29 mouse cellular contexts compared by ENCODE assay signal in the genomic region with DNA sequence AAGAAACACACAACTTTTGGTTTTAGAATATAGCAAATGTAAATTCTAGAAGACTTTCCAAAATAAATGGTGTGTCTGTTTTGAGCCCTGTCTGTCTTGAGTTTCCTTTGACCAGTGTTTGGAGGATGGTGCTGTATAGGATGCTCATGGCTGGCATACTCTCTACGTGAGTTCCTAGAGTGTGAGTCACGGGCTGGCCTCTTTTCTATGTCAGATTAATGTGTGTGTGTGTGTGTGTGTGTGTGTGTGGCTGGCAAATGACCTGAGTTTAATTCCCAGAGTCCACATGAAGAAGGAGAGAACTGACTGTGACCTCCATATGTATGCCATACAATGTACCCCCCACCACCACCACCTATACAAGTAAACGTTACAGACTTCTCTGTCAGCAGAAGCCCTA. TPM values are rescaled to one million over a fixed set of nuclear protein-coding genes. Genes with fewer than 3 reads are reported as not detected.
"Had no signal": no experiment of that assay in that cellular context is flagged by ENCODE, and none has a peak within 500 bp of the region (broad histone marks: within the 10 kb centered on the region; RNA-seq: fewer than 3 reads in every experiment).

No protein-coding gene starts in this region.

- DNase-seq: cerebellum, adult 9-10 months; cerebellum, adult 9-11 months; cerebellum, postnatal 10 days; cerebellum, postnatal 14 days; cerebellum, postnatal 25 days; cerebellum, postnatal 36 days; embryo, embryonic 11 days; forebrain, postnatal 0 days; gastrocnemius, adult 2 months; gastrocnemius, postnatal 10 days; gastrocnemius, postnatal 14 days; gastrocnemius, postnatal 25 days; gastrocnemius, postnatal 36 days; heart, adult 11 months; heart, adult 18-20 months; heart, adult 2 months had no signal

- ATAC-seq: forebrain, embryonic 13.5 days; forebrain, embryonic 14.5 days; forebrain, embryonic 15.5 days; forebrain, embryonic 16.5 days; forebrain, postnatal 0 days had no signal

- H3K9ac ChIP-seq: embryonic facial prominence, embryonic 12.5 days; embryonic facial prominence, embryonic 13.5 days; embryonic facial prominence, embryonic 15.5 days; forebrain, embryonic 12.5 days; forebrain, embryonic 13.5 days; forebrain, embryonic 15.5 days; forebrain, postnatal 0 days had no signal

- H3K27me3 ChIP-seq: embryonic facial prominence, embryonic 12.5 days; embryonic facial prominence, embryonic 13.5 days; embryonic facial prominence, embryonic 15.5 days; forebrain, embryonic 12.5 days; forebrain, embryonic 13.5 days; forebrain, embryonic 15.5 days had no signal

- H3K4me2 ChIP-seq: embryonic facial prominence, embryonic 12.5 days; embryonic facial prominence, embryonic 13.5 days; embryonic facial prominence, embryonic 15.5 days; forebrain, embryonic 12.5 days; forebrain, embryonic 13.5 days; forebrain, embryonic 15.5 days had no signal

- H3K9me3 ChIP-seq: embryonic facial prominence, embryonic 10.5 days; embryonic facial prominence, embryonic 12.5 days; embryonic facial prominence, embryonic 13.5 days; embryonic facial prominence, embryonic 15.5 days; forebrain, embryonic 10.5 days; forebrain, embryonic 12.5 days; forebrain, embryonic 13.5 days; forebrain, embryonic 15.5 days had no signal

- H3K27ac ChIP-seq: embryonic facial prominence, embryonic 10.5 days; embryonic facial prominence, embryonic 12.5 days; embryonic facial prominence, embryonic 13.5 days; embryonic facial prominence, embryonic 15.5 days; forebrain, embryonic 10.5 days; forebrain, embryonic 12.5 days; forebrain, embryonic 13.5 days; forebrain, embryonic 15.5 days; gastrocnemius, adult 2 months; heart, adult 2 months had no signal

- H3K4me3 ChIP-seq: embryonic facial prominence, embryonic 10.5 days; embryonic facial prominence, embryonic 12.5 days; embryonic facial prominence, embryonic 13.5 days; embryonic facial prominence, embryonic 15.5 days; erythroblast, embryonic 14.5 days; forebrain, embryonic 10.5 days; forebrain, embryonic 12.5 days; forebrain, embryonic 13.5 days; forebrain, embryonic 15.5 days; gastrocnemius, adult 2 months; heart, adult 2 months had no signal

- H3K4me1 ChIP-seq: embryonic facial prominence, embryonic 10.5 days; embryonic facial prominence, embryonic 12.5 days; embryonic facial prominence, embryonic 13.5 days; embryonic facial prominence, embryonic 15.5 days; forebrain, embryonic 10.5 days; forebrain, embryonic 12.5 days; forebrain, embryonic 13.5 days; forebrain, embryonic 15.5 days had no signal

RNA-seq across cellular contexts. Expression of gene Slc4a11, which starts 15.8 kb away (rescaled TPM):
- total RNA-seq: common myeloid progenitor, adult 5-6 weeks; gastrocnemius, adult 18-20 months had no signal
- polyA plus RNA-seq: erythroblast, embryonic 14.5 days had no signal
